Mouse (Mus musculus) retina, embryonic 14.5 days (tissue): ENCODE measurements around the gene Olfr96.
A peak's percentile ranks its signal among the peaks of the same experiment; 100 is the strongest.
"Not testable (repeated sequence)": the region's sequence is repeated elsewhere in the genome, so short reads cannot be mapped to it uniquely, and the experiment has no call there.

ENCODE experiments used
- DNase-seq: peaks from one replicate; pipeline ENCODE4 v3.0.0-alpha.2; 2015; ENCODE audit warnings: low spot score

Olfr96 gene

GRCm38 (mm10) chr17:37219846-37220245 lies at the start of gene Olfr96:
Gene Olfr96 (plus strand): TSS chr17:37220146.
- DNase-seq, result no peak

- DNase-seq, result no peak
Observed at GRCm38 (mm10) chr17:37185474-37185873, 34.5 kb upstream of the Olfr96 start.

GRCm38 (mm10) chr17:37190711-37191110 lies 29.2 kb upstream of the Olfr96 start:
- peak; percentile 54 for DNase-seq

- DNase-seq, result no peak
Observed at GRCm38 (mm10) chr17:37193032-37193431, 26.9 kb upstream of the Olfr96 start.

- DNase-seq, result no peak
Observed at GRCm38 (mm10) chr17:37193656-37194055, 26.3 kb upstream of the Olfr96 start, which contains the start of gene Ubd. Gene Ubd (plus strand): TSS chr17:37193892.

GRCm38 (mm10) chr17:37194782-37195181 lies 25.2 kb upstream of the Olfr96 start:
- DNase-seq, result no peak

- peak; percentile 65 for DNase-seq
Observed at GRCm38 (mm10) chr17:37196845-37197724, 22.9 kb upstream of the Olfr96 start.

- DNase-seq, result no peak
Observed at GRCm38 (mm10) chr17:37200894-37201293, 19.1 kb upstream of the Olfr96 start, which contains the start of gene Olfr94. Gene Olfr94 (minus strand): TSS chr17:37200994.

- DNase-seq, result peak; percentile 93
Observed at GRCm38 (mm10) chr17:37203206-37203916, 16.6 kb upstream of the Olfr96 start.

- DNase-seq, result no peak
Observed at GRCm38 (mm10) chr17:37203917-37204236, 16.1 kb upstream of the Olfr96 start.

- DNase-seq, result peak; percentile 20
Observed at GRCm38 (mm10) chr17:37210884-37211768, 8.8 kb upstream of the Olfr96 start.

- DNase-seq, result no peak
Observed at GRCm38 (mm10) chr17:37213018-37213417, 6.9 kb upstream of the Olfr96 start, which contains the start of gene Olfr95. Gene Olfr95 (minus strand): TSS chr17:37213118.

GRCm38 (mm10) chr17:37218486-37218885 lies 1.5 kb upstream of the Olfr96 start:
- no peak for DNase-seq

GRCm38 (mm10) chr17:37221879-37222278 lies 1.9 kb downstream of the Olfr96 start:
- peak; percentile 17 for DNase-seq

- DNase-seq, result not testable (repeated sequence)
Observed at GRCm38 (mm10) chr17:37237230-37237629, 17.3 kb downstream of the Olfr96 start, which contains the start of gene Olfr97. Gene Olfr97 (minus strand): TSS chr17:37237330.

- DNase-seq, result no peak
Observed at GRCm38 (mm10) chr17:37242198-37242597, 22.3 kb downstream of the Olfr96 start.

GRCm38 (mm10) chr17:37246715-37247114 lies 26.8 kb downstream of the Olfr96 start:
- DNase-seq, result no peak

- DNase-seq, result no peak
Observed at GRCm38 (mm10) chr17:37249460-37249859, 29.5 kb downstream of the Olfr96 start.

- peak; percentile 25 for DNase-seq
Observed at GRCm38 (mm10) chr17:37250544-37250943, 30.6 kb downstream of the Olfr96 start.

- no peak for DNase-seq
Observed at GRCm38 (mm10) chr17:37263626-37264025, 43.7 kb downstream of the Olfr96 start, which contains the start of gene Olfr98. Gene Olfr98 (minus strand): TSS chr17:37263749.

- peak; percentile 92 for DNase-seq
Observed at GRCm38 (mm10) chr17:37270058-37270701, 50.2 kb downstream of the Olfr96 start, which contains the start of gene H2-M3. Gene H2-M3 (plus strand): TSS chr17:37270220.
